Mouse (Mus musculus) embryonic fibroblast, embryonic 13.5 days (primary cell): ENCODE data around the gene Ccdc60.

ENCODE experiments used
- CTCF ChIP-seq: IDR thresholded peaks from 2 replicates; pipeline ENCODE4 v1.5.1; 2011; ENCODE audit warnings: mild to moderate bottlenecking, control low read depth, low read length, moderate library complexity, borderline replicate concordance; ENCODE audit not compliant: insufficient read depth
- POLR2A ChIP-seq: IDR thresholded peaks from 2 replicates; pipeline ENCODE4 v1.6.1; 2011; ENCODE audit warnings: low read depth, mild to moderate bottlenecking, control low read depth, low read length, moderate library complexity

GRCm38 (mm10) chr5:116192693-116193092, 96.1 kb downstream of the Ccdc60 start:
- no peak for TF ChIP-seq CTCF
- no peak for TF ChIP-seq POLR2A
